Mouse (Mus musculus): ENCODE data around the gene Tbc1d20. TPM values are rescaled to one million over a fixed set of nuclear protein-coding genes. Genes with fewer than 3 reads are reported as not detected.

Gene Tbc1d20
- 64.9 TPM for polyA plus RNA-seq (2014; fragmentation: Illumina TruSeq; extraction: RNeasy Lipid Tissue Mini Kit (QIAGEN cat#74804); ENCODE audit: low read depth, low replicate concordance)

DNA sequence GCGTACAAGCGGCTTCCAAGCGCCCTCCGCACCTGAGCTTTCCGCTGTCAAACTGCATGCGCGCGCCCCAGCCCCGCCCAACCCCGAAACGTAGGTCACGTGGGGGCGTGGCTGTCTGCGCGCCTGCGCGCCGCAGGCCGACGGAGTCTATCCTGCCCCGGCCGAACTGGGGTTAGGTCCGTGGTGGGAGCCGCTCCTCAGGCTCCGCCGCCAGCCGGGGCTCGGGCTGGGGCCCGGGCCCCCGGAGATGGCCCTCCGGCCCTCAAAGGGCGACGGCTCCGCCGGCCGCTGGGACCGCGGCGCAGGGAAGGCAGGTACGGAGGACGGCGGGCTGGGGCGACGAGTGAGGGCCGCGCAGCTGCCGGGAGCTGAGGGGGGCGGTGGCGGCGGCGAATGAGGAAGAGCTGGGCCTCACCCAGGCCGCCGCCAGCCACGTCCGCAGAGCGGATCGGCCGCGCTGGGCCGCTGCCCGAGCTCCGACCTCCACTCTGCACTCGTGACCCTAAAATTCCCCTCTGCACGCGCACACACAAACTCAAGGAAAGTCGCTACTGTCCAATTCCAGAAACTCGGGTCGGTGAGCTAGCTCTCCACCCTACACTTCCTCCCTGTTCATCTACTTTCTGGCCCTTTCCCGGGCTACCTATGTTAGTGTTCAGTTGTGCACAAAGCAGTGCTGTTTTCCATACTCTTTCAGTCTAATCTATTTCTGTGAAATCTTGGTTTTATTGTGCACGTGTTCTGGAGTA lies at the start of gene Tbc1d20:
Gene Tbc1d20 (plus strand): TSS at position 102 of the 749 bp plus-strand sequence.

GRCm38 (mm10) chr2:152332101-152332825 lies 38.6 kb downstream of the Tbc1d20 start, which contains the start of gene Rbck1:
TSS of gene Rbck1 (minus strand) at chr2:152332653.

DNA sequence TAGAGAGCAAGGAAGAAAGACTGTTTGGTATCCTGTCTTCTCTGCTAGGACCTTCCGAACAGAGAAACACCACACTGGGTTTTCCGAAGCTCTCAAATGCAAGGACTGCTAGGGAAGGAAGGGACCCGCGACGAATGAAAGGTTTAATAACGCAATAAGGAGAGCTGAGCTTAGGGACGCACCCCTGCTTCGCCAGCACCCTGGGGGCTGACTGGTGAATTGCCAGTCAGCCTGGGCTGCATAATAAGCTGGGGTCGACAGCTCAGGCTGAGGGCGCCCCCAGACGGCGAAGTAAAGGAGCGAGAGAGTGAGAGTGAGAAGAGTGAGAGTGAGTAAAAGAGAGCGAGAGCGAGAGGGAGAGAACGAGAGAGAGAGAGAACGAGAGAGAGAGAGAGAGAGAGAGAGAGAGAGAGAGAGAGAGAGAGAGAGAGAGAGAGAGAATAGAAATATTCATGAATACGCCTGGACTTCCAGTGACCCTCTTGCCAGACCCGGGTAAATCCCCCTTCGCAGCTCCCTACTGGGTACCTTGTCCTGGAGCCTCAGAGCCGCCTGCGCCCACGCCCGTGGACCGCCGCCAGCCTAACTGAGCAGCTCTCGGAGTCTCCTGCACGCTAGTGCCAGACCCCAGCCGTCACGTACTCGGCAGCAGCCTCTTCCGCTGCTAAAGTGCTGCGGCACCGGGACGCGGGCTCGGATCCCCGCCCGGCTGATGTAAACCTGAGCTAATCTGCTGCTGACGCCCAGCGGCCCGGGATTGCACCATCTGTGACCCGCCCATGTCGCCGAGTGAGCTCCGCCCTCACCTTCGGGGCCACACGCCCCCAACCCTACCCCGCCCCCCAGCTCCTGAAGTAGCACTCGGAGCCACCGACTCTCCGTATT lies 49.9 kb downstream of the Tbc1d20 start, which contains the start of gene Trib3:
Gene Trib3 (minus strand): TSS at position 704 of the 885 bp plus-strand sequence.

Other genes starting within 250 kb of the Tbc1d20 start
- gene Scrt2, start 212.3 kb upstream of the Tbc1d20 start, polyA plus RNA-seq (2014; fragmentation: Illumina TruSeq; extraction: RNeasy Lipid Tissue Mini Kit (QIAGEN cat#74804); ENCODE audit: low read depth, low replicate concordance), result 0.58 TPM
- 62.8 TPM for gene Srxn1, start 188.3 kb upstream of the Tbc1d20 start, polyA plus RNA-seq (2014; fragmentation: Illumina TruSeq; extraction: RNeasy Lipid Tissue Mini Kit (QIAGEN cat#74804); ENCODE audit: low read depth, low replicate concordance)
- gene Tcf15, start 150.3 kb upstream of the Tbc1d20 start, polyA plus RNA-seq (2014; fragmentation: Illumina TruSeq; extraction: RNeasy Lipid Tissue Mini Kit (QIAGEN cat#74804); ENCODE audit: low read depth, low replicate concordance), result 6.0 TPM
- 53.3 TPM for gene Csnk2a1, start 67.0 kb upstream of the Tbc1d20 start, polyA plus RNA-seq (2014; fragmentation: Illumina TruSeq; extraction: RNeasy Lipid Tissue Mini Kit (QIAGEN cat#74804); ENCODE audit: low read depth, low replicate concordance)
- gene Rbck1, start 38.8 kb downstream of the Tbc1d20 start, polyA plus RNA-seq (2014; fragmentation: Illumina TruSeq; extraction: RNeasy Lipid Tissue Mini Kit (QIAGEN cat#74804); ENCODE audit: low read depth, low replicate concordance), result 61.0 TPM
- 3.1 TPM for gene Trib3, start 50.2 kb downstream of the Tbc1d20 start, polyA plus RNA-seq (2014; fragmentation: Illumina TruSeq; extraction: RNeasy Lipid Tissue Mini Kit (QIAGEN cat#74804); ENCODE audit: low read depth, low replicate concordance)
- gene Nrsn2, start 82.8 kb downstream of the Tbc1d20 start, polyA plus RNA-seq (2014; fragmentation: Illumina TruSeq; extraction: RNeasy Lipid Tissue Mini Kit (QIAGEN cat#74804); ENCODE audit: low read depth, low replicate concordance), result not detected
- 13.1 TPM for gene Sox12, start 104.2 kb downstream of the Tbc1d20 start, polyA plus RNA-seq (2014; fragmentation: Illumina TruSeq; extraction: RNeasy Lipid Tissue Mini Kit (QIAGEN cat#74804); ENCODE audit: low read depth, low replicate concordance)
- gene Zcchc3, start 121.2 kb downstream of the Tbc1d20 start, polyA plus RNA-seq (2014; fragmentation: Illumina TruSeq; extraction: RNeasy Lipid Tissue Mini Kit (QIAGEN cat#74804); ENCODE audit: low read depth, low replicate concordance), result 6.4 TPM
- gene 6820408C15Rik, start 121.8 kb downstream of the Tbc1d20 start, polyA plus RNA-seq (2014; fragmentation: Illumina TruSeq; extraction: RNeasy Lipid Tissue Mini Kit (QIAGEN cat#74804); ENCODE audit: low read depth, low replicate concordance), result 7.5 TPM
- gene Defb23, start 170.8 kb downstream of the Tbc1d20 start, polyA plus RNA-seq (2014; fragmentation: Illumina TruSeq; extraction: RNeasy Lipid Tissue Mini Kit (QIAGEN cat#74804); ENCODE audit: low read depth, low replicate concordance), result 773 TPM
- gene Defb20, start 183.2 kb downstream of the Tbc1d20 start, polyA plus RNA-seq (2014; fragmentation: Illumina TruSeq; extraction: RNeasy Lipid Tissue Mini Kit (QIAGEN cat#74804); ENCODE audit: low read depth, low replicate concordance), result 5,596 TPM
- 725 TPM for gene Defb22, start 196.3 kb downstream of the Tbc1d20 start, polyA plus RNA-seq (2014; fragmentation: Illumina TruSeq; extraction: RNeasy Lipid Tissue Mini Kit (QIAGEN cat#74804); ENCODE audit: low read depth, low replicate concordance)
- gene Defb26, start 217.9 kb downstream of the Tbc1d20 start, polyA plus RNA-seq (2014; fragmentation: Illumina TruSeq; extraction: RNeasy Lipid Tissue Mini Kit (QIAGEN cat#74804); ENCODE audit: low read depth, low replicate concordance), result 117 TPM
- gene Defb28, start 224.4 kb downstream of the Tbc1d20 start, polyA plus RNA-seq (2014; fragmentation: Illumina TruSeq; extraction: RNeasy Lipid Tissue Mini Kit (QIAGEN cat#74804); ENCODE audit: low read depth, low replicate concordance), result 1,277 TPM
- 321 TPM for gene Defb29, start 246.3 kb downstream of the Tbc1d20 start, polyA plus RNA-seq (2014; fragmentation: Illumina TruSeq; extraction: RNeasy Lipid Tissue Mini Kit (QIAGEN cat#74804); ENCODE audit: low read depth, low replicate concordance)

Measured in adipose tissue, adult 10 weeks (tissue).